Mouse (Mus musculus) liver, embryonic 13.5 days (tissue): ENCODE measurements around the gene Xaf1. TPM values are rescaled to one million over a fixed set of nuclear protein-coding genes. Genes with fewer than 3 reads are reported as not detected.
A peak's percentile ranks its signal among the peaks of the same experiment; 100 is the strongest.

Source experiments
- ATAC-seq: fragments of 200-750 bp; cut with Nextera tagmentation; 2 replicates; pipeline ENCODE4 v1.8.0; 2017; ENCODE audit warnings: low read depth, mild to moderate bottlenecking, moderate number of reproducible peaks, moderate library complexity
- DNase-seq: peaks from one replicate; pipeline ENCODE4 v3.0.0; 2022
- H3K27ac ChIP-seq: fragments of 300-500 bp; sonication (generic); 2 replicates; pipeline ENCODE4 v1.5.1; 2015; ENCODE audit warnings: moderate library complexity, mild to moderate bottlenecking, inconsistent platforms
- H3K27me3 ChIP-seq: fragments of 300-500 bp; sonication (generic); 2 replicates; pipeline ENCODE4 v1.6.1; 2015; ENCODE audit warnings: mild to moderate bottlenecking, inconsistent platforms
- H3K36me3 ChIP-seq: fragments of 300-500 bp; sonication (generic); 2 replicates; pipeline ENCODE4 v1.6.1; 2015; ENCODE audit warnings: mild to moderate bottlenecking, inconsistent platforms
- H3K4me1 ChIP-seq: fragments of 300-500 bp; sonication (generic); replicated peaks from 2 replicates; pipeline ENCODE4 v1.6.1; 2015; ENCODE audit warnings: inconsistent platforms
- H3K4me2 ChIP-seq: fragments of 300-500 bp; sonication (generic); 2 replicates; pipeline ENCODE4 v1.6.1; 2015; ENCODE audit warnings: inconsistent platforms, mild to moderate bottlenecking, moderate library complexity
- H3K4me3 ChIP-seq: fragments of 300-500 bp; sonication (generic); replicated peaks from 2 replicates; pipeline ENCODE4 v1.5.1; 2015; ENCODE audit warnings: mild to moderate bottlenecking, inconsistent platforms
- H3K9ac ChIP-seq: fragments of 300-500 bp; sonication (generic); 2 replicates; pipeline ENCODE4 v1.6.1; 2015; ENCODE audit warnings: mild to moderate bottlenecking, inconsistent platforms
- H3K9me3 ChIP-seq: fragments of 300-500 bp; sonication (generic); replicated peaks from 2 replicates; pipeline ENCODE4 v1.6.1; 2016; ENCODE audit warnings: inconsistent platforms
- WGBS: fragments of 180-500 bp; shearing (Covaris S2); methylation state at CpG from one replicate; pipeline ENCODE4 v1.1.7; 2015; ENCODE audit not compliant: insufficient replicate concordance; 5-methylcytosine and 5-hydroxymethylcytosine counted together
- polyA plus RNA-seq: library from polyadenylated mRNA; unstranded; fragments of >200 nt; fragmentation: Nextera tagmentation; extraction: Ambion mirVana; gene quantifications from 2 replicates; pipeline ENCODE4 v1.2.1, GENCODE M21; 2015

Gene Xaf1
- 2.7 and 4.0 TPM in 2 replicates for polyA plus RNA-seq

DNA sequence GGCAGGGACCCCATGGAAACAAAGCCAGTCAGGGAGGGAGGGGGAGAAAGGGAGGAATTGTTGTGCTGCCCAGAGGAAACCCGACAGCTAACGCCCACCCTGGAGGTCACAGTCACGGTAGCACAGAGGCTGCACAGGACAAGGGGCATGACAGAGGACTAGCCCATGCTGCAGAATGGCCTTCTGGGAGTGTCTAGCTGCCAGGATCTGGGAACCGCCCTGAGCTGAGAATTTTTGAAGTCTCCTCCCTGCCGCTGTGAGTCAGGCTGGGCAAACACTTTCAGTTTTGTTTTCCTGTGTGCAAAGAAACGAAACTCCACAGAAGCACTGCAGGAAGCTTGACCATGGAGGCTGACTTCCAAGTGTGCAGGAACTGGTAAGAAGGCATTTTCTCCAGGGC, at the start of gene Xaf1:
Gene Xaf1, plus strand, starts transcription at position 296 of the 400 bp plus-strand sequence.
- 0 out of 2 replicates have a peak, but pooled peaks have one; percentile 36 for ATAC-seq
- no peak within 1 kb of the TSS for H3K27ac ChIP-seq

DNA sequence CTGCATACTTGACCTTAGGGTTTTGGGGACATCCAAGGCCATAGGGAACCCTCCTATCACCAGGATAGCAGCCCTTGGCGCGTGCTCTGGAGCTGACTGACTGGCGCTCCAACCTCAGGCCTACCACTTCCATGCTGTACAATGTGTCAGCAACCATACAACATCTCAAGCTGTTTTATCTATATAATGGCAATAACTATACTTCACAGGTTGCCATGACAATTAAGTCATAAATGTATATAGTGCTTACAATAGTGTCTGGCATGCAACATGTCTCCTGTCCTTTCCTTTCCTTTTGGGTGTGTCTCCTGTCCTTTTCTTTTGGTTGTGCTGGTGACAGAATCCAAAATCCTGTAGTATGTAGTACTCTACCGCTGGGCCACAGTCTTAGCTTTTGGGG, 45.8 kb upstream of the Xaf1 start:
- Histone ChIP-seq H3K36me3 (no peaks in the 10 kb centered on the region), H3K9ac (no peak overlapping the region), H3K4me1 (no peaks in the 10 kb centered on the region), H3K9me3 (no peaks in the 10 kb centered on the region), H3K27me3 (peaks cover under 1% of the 10 kb centered on the region; the same call in 1 of the 2 replicates), H3K4me2 (no peak overlapping the region), H3K27ac (no peak overlapping the region), H3K4me3 (no peak overlapping the region)
- DNase-seq, result no peak
- no peak for ATAC-seq
- 76% methylated on average over 4 of the region's 4 CpGs for WGBS

More for the DNA sequence above, at the start of gene Xaf1:
- Histone ChIP-seq H3K4me3 (peak within 1 kb of the TSS; percentile 32), H3K4me2 (peak within 1 kb of the TSS; percentile 46), H3K27me3 (no peaks in the 10 kb centered on the region), H3K36me3 (no peaks in the 10 kb centered on the region), H3K9ac (no peak within 1 kb of the TSS; the same call in 1 of the 2 replicates), H3K9me3 (no peaks in the 10 kb centered on the region), H3K4me1 (no peaks in the 10 kb centered on the region; the same call in 1 of the 2 replicates)
- WGBS, result 8% methylated on average over 6 of the region's 6 CpGs
- no peak for DNase-seq

GRCm38 (mm10) chr11:72256441-72256840, 45.0 kb upstream of the Xaf1 start:
- H3K4me1 ChIP-seq, result no peaks in the 10 kb centered on the region
- H3K9ac ChIP-seq, result no peak overlapping the region
- H3K27me3 ChIP-seq, result no peaks in the 10 kb centered on the region
- no peak overlapping the region for H3K27ac ChIP-seq
- no peak for ATAC-seq
- no peak overlapping the region for H3K4me2 ChIP-seq
- DNase-seq, result no peak
- H3K4me3 ChIP-seq, result no peak overlapping the region
- H3K9me3 ChIP-seq, result no peaks in the 10 kb centered on the region
- H3K36me3 ChIP-seq, result no peaks in the 10 kb centered on the region
- 65% methylated on average over 2 of the region's 2 CpGs for WGBS

DNA sequence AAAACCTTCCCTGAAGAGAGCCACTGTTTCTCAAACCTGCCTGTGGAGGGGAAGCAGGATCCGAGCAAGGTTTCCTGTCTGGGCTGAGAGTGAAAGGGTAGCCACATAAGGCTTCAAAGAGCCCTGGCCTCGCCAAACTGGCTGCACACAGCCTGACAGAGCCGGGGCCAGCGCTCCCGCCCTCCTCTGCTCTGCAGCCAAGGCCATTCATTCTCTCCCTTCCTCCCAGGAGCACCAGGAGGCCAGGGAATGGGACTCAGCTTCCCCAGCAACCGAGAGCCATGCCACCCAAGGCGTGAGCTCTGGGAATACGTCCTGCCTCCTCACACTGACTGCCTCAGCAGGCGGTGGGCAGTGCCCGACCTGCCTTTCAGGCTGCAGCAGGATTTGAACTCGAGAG, 35.9 kb upstream of the Xaf1 start:
- Histone ChIP-seq H3K9ac (no peak overlapping the region), H3K9me3 (no peaks in the 10 kb centered on the region), H3K4me3 (no peak overlapping the region), H3K4me1 (peaks cover 10% of the 10 kb centered on the region), H3K27me3 (peaks cover 57% of the 10 kb centered on the region), H3K36me3 (no peaks in the 10 kb centered on the region), H3K4me2 (no peak overlapping the region), H3K27ac (no peak overlapping the region)
- ATAC-seq (no peak), DNase-seq (no peak)
- 6% methylated on average over 11 of the region's 11 CpGs for WGBS

- H3K9me3 ChIP-seq, result no peaks in the 10 kb centered on the region
- peak overlapping the region; percentile 59 for H3K4me2 ChIP-seq
- WGBS, result 2% methylated on average over 46 of the region's 46 CpGs
- peak overlapping the region; percentile 42 for H3K4me3 ChIP-seq
- peaks cover 57% of the 10 kb centered on the region for H3K27me3 ChIP-seq
- no peaks in the 10 kb centered on the region for H3K36me3 ChIP-seq
- H3K4me1 ChIP-seq, result peaks cover 10% of the 10 kb centered on the region
- H3K9ac ChIP-seq, result 0 out of 2 replicates have a peak overlapping the region, but pooled peaks have one; percentile 5
- H3K27ac ChIP-seq, result no peak overlapping the region
- DNase-seq, result no peak
- 0 out of 2 replicates have a peak, but pooled peaks have one; percentile 45 for ATAC-seq
Measured at GRCm38 (mm10) chr11:72266207-72266959, 35.0 kb upstream of the Xaf1 start.

DNA sequence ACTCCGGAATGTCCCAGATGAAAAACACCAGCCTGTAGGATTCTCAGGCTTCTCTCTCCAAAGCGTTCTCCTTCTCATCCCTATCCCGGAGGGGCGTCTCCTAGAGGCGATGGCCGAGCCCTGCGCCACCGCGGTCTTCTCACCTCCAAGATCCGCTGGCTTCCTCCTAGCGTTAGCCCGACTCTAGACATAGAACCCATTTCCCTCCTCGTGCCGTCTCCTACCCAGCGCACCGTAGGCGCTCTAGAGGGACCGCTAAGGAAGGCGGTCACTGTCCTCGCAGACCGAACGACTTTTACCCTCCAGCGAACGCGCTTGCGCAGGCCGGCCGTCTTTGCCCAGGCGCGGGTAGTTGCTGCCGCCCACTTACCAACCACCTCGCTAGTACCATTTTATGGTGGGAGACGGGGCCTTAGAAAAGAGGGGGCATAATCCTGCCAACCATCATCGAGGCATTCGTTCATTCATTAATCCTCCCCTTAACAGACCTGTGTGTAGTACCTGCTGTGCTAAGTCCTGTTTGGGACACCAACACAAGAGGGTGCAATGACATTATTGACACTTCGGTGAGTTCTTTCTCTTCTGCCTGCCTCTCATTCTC, 34.4 kb upstream of the Xaf1 start, which contains the start of gene Slc13a5:
Gene Slc13a5, minus strand, starts transcription at position 263 of the 601 bp plus-strand sequence.
- Histone ChIP-seq H3K4me3 (peak within 1 kb of the TSS; percentile 42), H3K9ac (0 out of 2 replicates have a peak within 1 kb of the TSS, but pooled peaks have one; percentile 5), H3K27me3 (peaks cover 61% of the 10 kb centered on the region), H3K36me3 (no peaks in the 10 kb centered on the region), H3K9me3 (no peaks in the 10 kb centered on the region), H3K4me1 (peaks cover 10% of the 10 kb centered on the region), H3K27ac (no peak within 1 kb of the TSS), H3K4me2 (peak within 1 kb of the TSS; percentile 59)
- DNase-seq (no peak), ATAC-seq (no peak)
- WGBS, result 5% methylated on average over 36 of the region's 36 CpGs

GRCm38 (mm10) chr11:72271761-72272160, 29.7 kb upstream of the Xaf1 start:
- no peak for ATAC-seq
- Histone ChIP-seq H3K36me3 (no peaks in the 10 kb centered on the region), H3K4me3 (no peak overlapping the region), H3K27ac (no peak overlapping the region), H3K4me2 (no peak overlapping the region), H3K9me3 (no peaks in the 10 kb centered on the region), H3K27me3 (peaks cover 27% of the 10 kb centered on the region), H3K4me1 (peaks cover 3% of the 10 kb centered on the region), H3K9ac (no peak overlapping the region)
- WGBS, result 31% methylated on average over 1 of the region's 1 CpGs
- no peak for DNase-seq

DNA sequence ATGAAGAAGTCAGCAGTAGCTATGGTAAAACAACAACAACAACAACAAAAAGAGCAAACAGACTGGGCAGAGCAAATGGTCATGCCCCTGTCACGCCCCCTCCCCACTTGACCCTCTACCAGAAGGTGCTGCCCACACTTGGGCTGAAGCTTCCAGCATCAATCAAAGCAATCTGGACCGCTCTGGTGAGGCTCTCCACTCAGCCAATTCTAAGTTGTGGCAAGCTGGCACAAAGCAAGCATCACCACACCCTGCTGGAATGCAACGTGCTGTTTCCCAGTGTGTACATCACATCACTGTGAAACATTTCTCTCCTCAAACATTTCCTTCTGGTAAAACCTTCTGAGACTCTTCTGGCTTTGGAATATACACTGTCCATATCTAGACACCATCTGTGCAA, 28.1 kb upstream of the Xaf1 start:
- H3K27ac ChIP-seq, result no peak overlapping the region
- ATAC-seq (no peak), DNase-seq (no peak)
- peaks cover 11% of the 10 kb centered on the region for H3K27me3 ChIP-seq
- 39% methylated on average over 3 of the region's 3 CpGs for WGBS
- H3K4me1 ChIP-seq, result no peaks in the 10 kb centered on the region
- H3K4me2 ChIP-seq, result no peak overlapping the region
- H3K9ac ChIP-seq, result no peak overlapping the region
- no peaks in the 10 kb centered on the region for H3K9me3 ChIP-seq
- H3K4me3 ChIP-seq, result no peak overlapping the region
- H3K36me3 ChIP-seq, result no peaks in the 10 kb centered on the region

DNA sequence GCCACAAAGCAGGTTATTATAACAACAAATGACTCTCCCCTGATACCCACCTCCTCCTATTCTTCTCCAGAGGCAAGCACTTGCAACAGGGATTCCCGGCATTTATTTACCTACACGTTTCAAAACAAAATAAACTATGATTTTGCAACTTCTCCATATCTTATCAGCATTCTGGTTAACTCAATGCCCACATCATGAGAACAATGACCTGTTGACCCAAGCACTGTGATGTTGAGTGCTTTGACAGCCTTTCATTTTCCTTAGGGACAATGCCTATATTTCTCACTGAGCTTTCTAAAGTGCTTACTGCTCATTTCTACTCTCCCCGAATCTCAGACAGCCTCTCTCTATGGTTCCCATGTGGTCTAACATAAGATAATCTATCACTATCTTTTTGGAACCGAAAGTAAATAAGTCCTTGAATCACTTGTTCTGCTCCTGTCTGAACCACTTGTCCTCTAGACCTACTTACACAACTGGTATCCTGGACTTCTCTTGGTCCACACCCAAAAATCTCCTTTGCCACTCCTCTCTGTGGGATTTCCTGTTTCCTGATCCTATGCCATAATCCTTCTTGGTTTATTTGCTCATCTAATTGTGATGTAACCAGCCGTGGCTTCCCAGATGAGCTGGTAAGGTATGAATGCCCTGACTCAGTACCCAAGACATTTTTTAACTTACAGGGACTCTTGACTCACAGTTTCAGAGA, 20.1 kb upstream of the Xaf1 start:
- no peaks in the 10 kb centered on the region for H3K9me3 ChIP-seq
- ATAC-seq (no peak), DNase-seq (no peak)
- H3K4me2 ChIP-seq, result no peak overlapping the region
- H3K36me3 ChIP-seq, result no peaks in the 10 kb centered on the region
- H3K4me1 ChIP-seq, result no peaks in the 10 kb centered on the region
- no peaks in the 10 kb centered on the region for H3K27me3 ChIP-seq
- H3K4me3 ChIP-seq, result no peak overlapping the region
- 58% methylated on average over 5 of the region's 5 CpGs for WGBS
- no peak overlapping the region for H3K27ac ChIP-seq
- H3K9ac ChIP-seq, result no peak overlapping the region

- Histone ChIP-seq H3K27me3 (no peaks in the 10 kb centered on the region), H3K36me3 (no peaks in the 10 kb centered on the region), H3K9ac (no peak overlapping the region), H3K4me3 (no peak overlapping the region), H3K27ac (no peak overlapping the region), H3K9me3 (no peaks in the 10 kb centered on the region), H3K4me2 (no peak overlapping the region), H3K4me1 (no peaks in the 10 kb centered on the region)
- 47% methylated on average over 5 of the region's 5 CpGs for WGBS
- DNase-seq (no peak), ATAC-seq (no peak)
Measured at GRCm38 (mm10) chr11:72281852-72282400, 19.5 kb upstream of the Xaf1 start.
